Mouse (Mus musculus): ENCODE measurements around the gene Pdzrn4. TPM values are rescaled to one million over a fixed set of nuclear protein-coding genes. Genes with fewer than 3 reads are reported as not detected.

The Pdzrn4 gene
- polyA plus RNA-seq, 1 experiment: 0.18 TPM

DNA sequence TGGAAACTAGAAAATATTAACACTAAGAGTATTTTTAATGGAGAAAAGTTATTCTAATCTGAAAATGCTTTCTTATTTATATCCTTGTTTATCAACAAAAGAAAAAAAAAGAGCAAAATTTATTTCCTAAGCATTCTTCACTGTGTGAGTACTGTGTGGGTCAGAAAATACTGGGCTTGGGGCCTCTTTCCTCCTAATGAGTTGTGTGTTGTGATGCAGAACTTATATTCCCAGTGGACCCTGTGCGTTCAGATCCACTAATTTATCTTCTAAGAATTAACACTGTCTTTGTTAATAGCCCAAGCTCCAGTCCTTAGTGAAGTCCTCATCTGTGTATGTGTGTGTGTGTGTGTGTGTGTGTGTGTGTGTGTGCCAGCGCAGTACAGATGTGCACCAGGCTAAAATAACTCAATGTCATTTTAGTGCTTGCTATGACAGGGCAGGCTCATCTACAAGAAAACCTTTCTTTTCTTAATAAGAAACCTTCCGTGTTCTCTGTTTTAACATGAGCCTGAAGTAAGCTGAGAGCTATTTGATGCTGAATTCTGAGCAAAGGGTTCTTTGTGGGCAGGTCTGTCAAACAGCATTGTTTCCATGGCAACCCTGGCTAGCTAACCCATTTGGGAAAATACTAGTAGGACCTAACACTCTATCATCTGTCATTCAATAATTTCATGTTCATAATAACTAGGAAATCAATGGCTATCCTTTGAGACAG, 174.0 kb downstream of the Pdzrn4 start:
- 73% methylated on average over 3 of the region's 3 CpGs for WGBS
- H3K4me3 ChIP-seq (replicated peaks; ENCODE audit: extremely low read depth, low read depth, low read length): no peak overlapping the region
- no peaks in the 10 kb centered on the region for H3K4me1 ChIP-seq (ENCODE audit: control insufficient read depth, insufficient read depth, low read length)
- DNase-seq: no peak
- no peak for TF ChIP-seq CTCF (IDR thresholded peaks at IDR 0.05; ENCODE audit: insufficient read depth, low read length)
- no peak for TF ChIP-seq POLR2A (IDR thresholded peaks at IDR 0.05; ENCODE audit: borderline replicate concordance, extremely low read depth, low read depth, low read length)

DNA sequence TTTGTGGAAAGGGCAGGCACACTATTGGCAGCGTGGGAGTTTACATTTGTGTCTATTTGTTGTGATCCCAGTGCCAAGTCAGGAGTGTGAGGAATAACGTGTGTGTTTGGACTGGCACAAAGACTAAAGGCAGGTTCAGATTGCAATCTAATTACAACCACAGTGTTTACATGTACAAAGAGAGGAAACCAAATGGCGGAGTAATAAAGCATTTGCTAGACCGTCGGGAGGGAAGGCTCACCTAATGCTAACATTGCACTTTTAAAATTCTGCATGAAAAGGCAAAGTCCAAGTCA, 174.5 kb downstream of the Pdzrn4 start:
- WGBS: 33% methylated on average over 5 of the region's 5 CpGs
- no peaks in the 10 kb centered on the region for H3K4me1 ChIP-seq (ENCODE audit: control insufficient read depth, insufficient read depth, low read length)
- TF ChIP-seq CTCF (IDR thresholded peaks at IDR 0.05; ENCODE audit: insufficient read depth, low read length) (no peak), POLR2A (IDR thresholded peaks at IDR 0.05; ENCODE audit: borderline replicate concordance, extremely low read depth, low read depth, low read length) (no peak)
- H3K4me3 ChIP-seq (replicated peaks; ENCODE audit: extremely low read depth, low read depth, low read length): no peak overlapping the region
- no peak for DNase-seq

DNA sequence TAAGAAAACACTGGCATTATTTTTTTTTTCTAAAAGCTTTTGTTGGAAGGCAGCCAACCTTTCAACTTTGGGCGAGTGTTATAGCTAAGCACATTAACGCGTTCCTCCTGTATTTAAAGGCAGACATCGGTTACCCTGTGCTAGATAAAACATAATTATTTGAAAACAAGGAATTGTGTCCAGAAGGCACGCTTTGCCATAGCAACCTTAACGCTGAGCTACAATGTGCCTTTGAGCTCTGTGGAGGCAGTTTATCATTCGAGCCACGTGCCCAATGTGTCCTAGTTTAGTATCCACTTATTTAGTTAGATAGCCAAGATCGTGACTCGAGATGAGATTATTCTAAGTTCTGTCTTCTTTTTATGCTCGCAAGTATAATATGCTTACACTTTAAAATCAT, 180.8 kb downstream of the Pdzrn4 start:
- DNase-seq: no peak
- TF ChIP-seq POLR2A (IDR thresholded peaks at IDR 0.05; ENCODE audit: borderline replicate concordance, extremely low read depth, low read depth, low read length): no peak
- TF ChIP-seq CTCF (IDR thresholded peaks at IDR 0.05; ENCODE audit: insufficient read depth, low read length): no peak
- Histone ChIP-seq H3K4me1 (ENCODE audit: control insufficient read depth, insufficient read depth, low read length) (no peaks in the 10 kb centered on the region), H3K4me3 (replicated peaks; ENCODE audit: extremely low read depth, low read depth, low read length) (no peak overlapping the region)
- WGBS: 68% methylated on average over 11 of the region's 11 CpGs

DNA sequence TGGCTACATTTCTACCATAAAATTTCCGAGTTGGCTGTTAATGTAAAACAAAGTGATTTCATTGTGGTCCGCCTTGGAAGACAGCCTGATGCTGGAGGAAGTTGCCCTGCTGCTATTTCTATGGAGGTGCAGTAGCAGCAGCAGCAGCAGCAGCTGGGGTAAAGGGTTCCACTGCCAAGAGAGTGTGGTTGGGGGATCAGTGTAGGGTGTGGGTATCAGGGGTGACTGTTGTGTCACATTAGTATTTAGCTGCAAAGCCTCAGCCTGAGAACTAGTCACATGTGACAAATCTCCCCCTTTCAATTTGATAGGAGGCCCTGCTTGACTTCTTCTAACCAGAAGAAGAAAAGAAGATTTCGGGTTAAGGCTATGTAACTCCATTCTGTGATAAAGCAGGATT, 183.5 kb downstream of the Pdzrn4 start:
- no peaks in the 10 kb centered on the region for H3K4me1 ChIP-seq (ENCODE audit: control insufficient read depth, insufficient read depth, low read length)
- TF ChIP-seq CTCF (IDR thresholded peaks at IDR 0.05; ENCODE audit: insufficient read depth, low read length): no peak
- no peak for TF ChIP-seq POLR2A (IDR thresholded peaks at IDR 0.05; ENCODE audit: borderline replicate concordance, extremely low read depth, low read depth, low read length)
- DNase-seq: no peak
- 60% methylated on average over 3 of the region's 3 CpGs for WGBS
- H3K4me3 ChIP-seq (replicated peaks; ENCODE audit: extremely low read depth, low read depth, low read length): no peak overlapping the region

DNA sequence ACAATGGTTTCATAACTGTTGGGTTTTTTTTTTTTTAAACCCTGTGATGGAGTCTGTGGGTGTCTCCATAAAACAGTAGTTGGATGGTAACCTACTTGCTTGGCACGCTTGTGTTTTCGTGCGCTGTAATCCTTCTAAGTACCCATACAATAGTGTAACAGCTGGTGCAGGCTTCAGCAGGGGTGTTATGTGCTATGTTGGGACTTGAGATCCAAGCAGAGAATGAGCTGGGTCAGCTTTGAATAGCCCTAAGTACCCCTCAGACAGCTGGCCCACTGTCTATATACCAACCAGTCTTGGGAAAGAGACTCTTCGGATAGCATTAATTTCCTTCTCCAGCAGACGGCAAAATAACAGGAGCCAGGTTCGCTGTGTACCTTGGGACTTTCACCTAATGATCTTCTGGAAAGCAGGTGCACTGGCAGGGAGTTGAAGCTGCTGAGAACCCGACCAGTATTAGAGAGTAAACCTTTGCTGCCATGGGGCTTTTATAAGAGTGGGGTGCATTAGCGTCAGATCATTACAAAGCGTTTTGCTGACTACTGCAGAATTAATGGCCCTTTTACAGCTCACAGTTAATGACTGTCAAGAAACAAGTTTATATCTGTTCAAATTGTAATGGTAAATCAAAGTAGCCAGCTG, 184.2 kb downstream of the Pdzrn4 start:
- 76% methylated on average over 9 of the region's 9 CpGs for WGBS
- DNase-seq: no peak
- no peak for TF ChIP-seq CTCF (IDR thresholded peaks at IDR 0.05; ENCODE audit: insufficient read depth, low read length)
- no peak for TF ChIP-seq POLR2A (IDR thresholded peaks at IDR 0.05; ENCODE audit: borderline replicate concordance, extremely low read depth, low read depth, low read length)
- H3K4me1 ChIP-seq (ENCODE audit: control insufficient read depth, insufficient read depth, low read length): no peaks in the 10 kb centered on the region
- no peak overlapping the region for H3K4me3 ChIP-seq (replicated peaks; ENCODE audit: extremely low read depth, low read depth, low read length)

DNA sequence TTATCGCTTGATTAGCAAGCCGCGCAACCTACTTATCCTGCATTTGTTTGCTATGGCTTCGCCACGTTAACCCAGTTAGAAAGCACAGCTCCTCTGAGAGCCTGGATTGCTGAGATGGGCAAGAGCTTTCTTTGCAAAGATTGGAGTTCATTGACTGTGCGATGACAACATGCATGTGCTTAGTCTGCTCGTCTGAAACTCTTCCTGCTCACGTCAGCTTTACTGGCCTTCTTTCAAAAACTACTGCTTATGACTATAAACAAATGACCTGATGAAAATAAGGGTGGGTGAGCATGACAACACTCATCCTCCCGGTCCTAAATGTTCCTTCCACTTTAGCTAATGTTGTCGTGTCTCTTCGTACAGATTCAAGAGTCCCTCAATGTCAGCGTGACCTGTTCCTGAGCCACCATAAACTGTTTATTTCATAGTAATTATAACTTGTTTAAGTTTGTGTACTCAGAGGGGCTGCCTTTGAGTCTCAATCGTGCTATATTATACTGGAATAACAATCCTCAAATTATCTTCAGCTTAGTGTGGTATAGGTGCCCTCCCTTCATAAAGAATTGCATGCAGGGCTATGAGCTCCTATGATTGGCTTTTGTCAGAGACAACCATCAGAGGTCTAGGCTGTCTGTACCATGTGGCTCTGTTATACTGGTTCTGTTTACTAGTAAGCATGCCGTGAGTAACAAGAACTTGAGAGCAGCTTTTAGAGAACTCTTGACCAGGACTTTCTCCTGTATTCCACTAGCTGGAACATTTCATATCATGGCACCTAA, 187.9 kb downstream of the Pdzrn4 start:
- 63% methylated on average over 14 of the region's 14 CpGs for WGBS
- H3K4me3 ChIP-seq (replicated peaks; ENCODE audit: extremely low read depth, low read depth, low read length): no peak overlapping the region
- DNase-seq: no peak
- H3K4me1 ChIP-seq (ENCODE audit: control insufficient read depth, insufficient read depth, low read length): no peaks in the 10 kb centered on the region
- TF ChIP-seq POLR2A (IDR thresholded peaks at IDR 0.05; ENCODE audit: borderline replicate concordance, extremely low read depth, low read depth, low read length) (no peak), CTCF (IDR thresholded peaks at IDR 0.05; ENCODE audit: insufficient read depth, low read length) (no peak)

DNA sequence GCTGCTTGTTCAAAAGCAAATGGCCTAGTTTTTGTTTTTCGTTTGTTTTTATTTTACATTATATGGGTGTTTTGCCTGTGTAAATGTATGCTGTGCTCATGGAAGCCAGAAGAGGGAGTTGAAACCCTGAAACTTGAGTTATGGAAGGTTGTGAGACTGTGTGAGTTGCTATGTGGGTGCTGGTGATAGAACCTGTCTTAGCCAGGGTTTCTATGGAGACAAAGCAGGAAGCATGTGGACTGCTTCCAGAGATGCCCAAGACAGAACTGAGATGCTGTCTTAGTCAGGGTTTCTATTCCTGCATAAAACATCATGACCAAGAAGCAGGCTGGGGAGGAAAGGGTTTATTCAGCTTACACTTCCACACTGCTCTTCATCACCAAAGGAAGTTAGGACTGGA, 190.8 kb downstream of the Pdzrn4 start:
- Histone ChIP-seq H3K4me3 (replicated peaks; ENCODE audit: extremely low read depth, low read depth, low read length) (no peak overlapping the region), H3K4me1 (ENCODE audit: control insufficient read depth, insufficient read depth, low read length) (no peaks in the 10 kb centered on the region)
- no peak for DNase-seq
- no peak for TF ChIP-seq CTCF (IDR thresholded peaks at IDR 0.05; ENCODE audit: insufficient read depth, low read length)
- no peak for TF ChIP-seq POLR2A (IDR thresholded peaks at IDR 0.05; ENCODE audit: borderline replicate concordance, extremely low read depth, low read depth, low read length)
- WGBS: 90% methylated on average over 1 of the region's 1 CpGs

DNA sequence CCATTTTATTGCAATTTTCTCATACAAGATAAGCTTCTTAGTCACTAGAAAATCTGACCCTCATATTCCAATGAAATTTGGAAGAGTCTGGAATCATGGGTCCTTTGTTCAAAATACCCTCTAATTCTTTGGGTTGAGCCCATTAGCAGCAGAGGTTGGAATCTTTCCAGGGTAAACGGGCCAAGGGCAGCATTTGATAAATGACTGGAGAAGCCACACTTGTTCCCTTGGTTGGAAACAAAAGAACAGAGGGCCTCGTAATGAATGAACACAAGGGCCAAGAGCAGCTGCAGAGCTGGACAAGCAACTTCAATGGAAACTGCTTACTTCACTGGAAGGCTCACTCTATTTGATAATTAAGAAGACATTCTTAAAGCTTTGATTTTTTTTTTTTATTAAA, 198.0 kb downstream of the Pdzrn4 start:
- Histone ChIP-seq H3K4me3 (replicated peaks; ENCODE audit: extremely low read depth, low read depth, low read length) (no peak overlapping the region), H3K4me1 (ENCODE audit: control insufficient read depth, insufficient read depth, low read length) (no peaks in the 10 kb centered on the region; the same call in 1 of the 2 replicates)
- TF ChIP-seq CTCF (IDR thresholded peaks at IDR 0.05; ENCODE audit: insufficient read depth, low read length) (no peak), POLR2A (IDR thresholded peaks at IDR 0.05; ENCODE audit: borderline replicate concordance, extremely low read depth, low read depth, low read length) (no peak)
- no peak for DNase-seq
- 17% methylated on average over 2 of the region's 2 CpGs for WGBS

DNA sequence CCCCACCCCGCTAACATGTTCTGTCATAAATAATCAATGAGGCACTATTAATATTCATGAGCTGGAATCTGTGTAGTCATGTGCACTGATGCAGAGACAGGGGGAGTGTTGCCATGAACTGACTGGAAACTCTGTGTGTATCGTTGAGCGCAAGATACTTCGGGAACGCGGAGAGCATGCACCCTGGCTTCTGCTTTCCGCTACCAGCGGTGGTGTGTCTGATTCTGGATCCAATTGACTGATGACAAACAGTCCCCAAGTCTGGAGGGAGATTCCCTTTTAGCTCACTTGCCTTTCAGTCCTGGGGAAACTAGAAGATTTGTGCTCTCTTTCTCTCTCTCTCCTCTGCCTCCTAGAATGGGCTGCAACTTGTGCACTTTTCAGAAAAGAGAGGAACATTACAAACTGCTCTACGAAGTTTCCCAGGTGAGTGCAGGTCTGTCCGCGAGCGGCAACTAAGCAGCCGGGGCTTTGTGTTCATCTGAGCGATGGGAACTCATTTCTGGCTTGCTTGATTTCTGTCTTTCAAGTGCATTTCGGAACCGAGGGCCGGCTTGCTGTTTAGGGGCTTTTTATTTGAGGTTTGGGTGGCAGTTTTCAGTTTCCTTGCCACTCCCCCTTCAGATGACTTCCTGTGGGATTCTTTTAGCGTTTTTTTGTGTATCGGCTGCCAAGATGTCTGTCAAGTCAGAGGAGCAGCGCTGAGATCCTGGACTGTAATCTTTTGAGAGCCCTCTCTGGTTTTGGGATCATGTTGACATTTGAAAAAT, 200.5 kb downstream of the Pdzrn4 start:
- 3% methylated on average over 20 of the region's 20 CpGs for WGBS
- H3K4me1 ChIP-seq (ENCODE audit: control insufficient read depth, insufficient read depth, low read length): no peaks in the 10 kb centered on the region; the same call in 1 of the 2 replicates
- H3K4me3 ChIP-seq (replicated peaks; ENCODE audit: extremely low read depth, low read depth, low read length): no peak overlapping the region
- no peak for DNase-seq
- TF ChIP-seq CTCF (IDR thresholded peaks at IDR 0.05; ENCODE audit: insufficient read depth, low read length): no peak
- no peak for TF ChIP-seq POLR2A (IDR thresholded peaks at IDR 0.05; ENCODE audit: borderline replicate concordance, extremely low read depth, low read depth, low read length)
